Mouse (Mus musculus) kidney, postnatal 0 days (tissue): ENCODE measurements around the gene Zfp770. TPM values are rescaled to one million over a fixed set of nuclear protein-coding genes. Genes with fewer than 3 reads are reported as not detected.

Experiments
- ATAC-seq: fragments of 200-750 bp; cut with Nextera tagmentation; replicated peaks from 2 replicates; pipeline ENCODE4 v1.8.0; 2017; ENCODE audit warnings: low read depth, moderate number of reproducible peaks, moderate TSS enrichment, moderate library complexity; ENCODE audit not compliant: low FRiP score
- DNase-seq: peaks from one replicate; pipeline ENCODE4 v3.0.0-alpha.2; 2016; ENCODE audit warnings: low spot score
- H3K27ac ChIP-seq: fragments of 300-500 bp; sonication (generic); 2 replicates; pipeline ENCODE4 v1.5.1; 2014; ENCODE audit warnings: mild to moderate bottlenecking
- H3K27me3 ChIP-seq: fragments of 300-500 bp; sonication (generic); 2 replicates; pipeline ENCODE4 v1.6.1; 2014; ENCODE audit warnings: low read length, mixed read lengths; ENCODE audit not compliant: insufficient read depth
- H3K36me3 ChIP-seq: fragments of 300-500 bp; sonication (generic); 2 replicates; pipeline ENCODE4 v1.6.1; 2014; ENCODE audit warnings: low read length, mixed read lengths; ENCODE audit not compliant: insufficient read depth
- H3K4me1 ChIP-seq: fragments of 300-500 bp; sonication (generic); replicated peaks from 2 replicates; pipeline ENCODE4 v1.6.1; 2014; ENCODE audit warnings: antibody characterized with exemption, low read length, mixed read lengths; ENCODE audit not compliant: insufficient read depth
- H3K4me2 ChIP-seq: fragments of 300-500 bp; sonication (generic); 2 replicates; pipeline ENCODE4 v1.6.1; 2014; ENCODE audit warnings: mild to moderate bottlenecking, low read length, moderate library complexity, mixed read lengths
- H3K4me3 ChIP-seq: fragments of 300-500 bp; sonication (generic); replicated peaks from 2 replicates; pipeline ENCODE4 v1.5.1; 2014; ENCODE audit warnings: low read depth, low read length
- H3K9ac ChIP-seq: fragments of 300-500 bp; sonication (generic); 2 replicates; pipeline ENCODE4 v1.6.1; 2014; ENCODE audit warnings: low read depth, low read length
- H3K9me3 ChIP-seq: fragments of 300-500 bp; sonication (generic); replicated peaks from 2 replicates; pipeline ENCODE4 v1.6.1; 2016; ENCODE audit warnings: low read length, inconsistent platforms, mixed read lengths
- CTCF ChIP-seq: IDR thresholded peaks from 2 replicates; pipeline ENCODE4 v1.5.1; 2016; ENCODE audit warnings: antibody characterized with exemption, low read depth, mild to moderate bottlenecking, moderate library complexity
- WGBS: fragments of 180-500 bp; shearing (Covaris S2); extraction: QIAGEN DNeasy Blood & Tissue Kit; methylation state at CpG from one replicate; pipeline ENCODE4 v1.1.7; 2014; 5-methylcytosine and 5-hydroxymethylcytosine counted together
- polyA plus RNA-seq: library from polyadenylated mRNA; unstranded; fragments of >200 nt; fragmentation: Nextera tagmentation; extraction: Ambion mirVana; gene quantifications from 2 replicates; pipeline ENCODE4 v1.2.1, GENCODE M21; 2015

Zfp770 gene
- 4.6 and 4.9 TPM in 2 replicates for polyA plus RNA-seq

DNA sequence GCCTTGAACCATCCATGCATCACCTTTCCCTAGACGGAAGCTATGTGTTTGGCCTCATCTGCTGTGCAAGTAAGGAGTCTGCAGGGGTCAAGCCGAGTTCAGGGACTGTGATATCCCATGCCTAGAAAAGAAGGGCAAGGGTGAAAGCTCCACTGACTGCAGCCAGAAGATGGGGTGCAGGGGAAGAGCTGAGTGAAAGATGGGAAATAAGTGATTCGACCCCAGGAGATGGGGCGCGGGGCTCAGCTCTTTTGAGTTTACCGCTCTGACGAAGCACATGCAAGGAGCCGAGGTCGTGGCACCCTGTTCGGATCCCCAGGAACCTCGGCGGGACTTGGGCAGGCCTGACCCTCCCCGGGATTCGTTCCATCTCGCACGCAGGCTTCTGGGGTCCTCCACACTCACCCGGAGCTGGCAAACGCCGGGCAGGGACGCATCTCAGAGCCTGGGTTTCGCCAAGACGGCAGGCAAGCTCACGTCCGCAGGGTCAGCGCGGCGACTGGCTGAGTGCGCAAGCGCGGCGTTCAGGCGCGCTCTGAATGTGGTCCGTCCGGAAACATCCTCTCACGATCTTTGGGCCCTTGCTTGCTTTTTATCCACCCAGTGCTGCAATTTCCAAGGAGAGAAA is at the start of gene Zfp770:
Gene Zfp770, minus strand, starts transcription at position 538 of the 628 bp plus-strand sequence.
- no peaks in the 10 kb centered on the region for H3K9me3 ChIP-seq
- under 1% methylated on average over 36 of the region's 36 CpGs for WGBS
- peak within 1 kb of the TSS; percentile 81 for H3K4me3 ChIP-seq
- peak within 1 kb of the TSS; percentile 77 for H3K27ac ChIP-seq
- H3K27me3 ChIP-seq: no peaks in the 10 kb centered on the region
- ATAC-seq (peak; percentile 94), DNase-seq (peak; percentile 84)
- peak within 1 kb of the TSS; percentile 70 for H3K4me2 ChIP-seq
- H3K9ac ChIP-seq: peak within 1 kb of the TSS; percentile 90
- H3K4me1 ChIP-seq: 0 out of 2 replicates have a peak, but pooled peaks cover 8% of the 10 kb centered on the region
- no peak for TF ChIP-seq CTCF
- H3K36me3 ChIP-seq: peaks cover 13% of the 10 kb centered on the region; the same call in 1 of the 2 replicates

DNA sequence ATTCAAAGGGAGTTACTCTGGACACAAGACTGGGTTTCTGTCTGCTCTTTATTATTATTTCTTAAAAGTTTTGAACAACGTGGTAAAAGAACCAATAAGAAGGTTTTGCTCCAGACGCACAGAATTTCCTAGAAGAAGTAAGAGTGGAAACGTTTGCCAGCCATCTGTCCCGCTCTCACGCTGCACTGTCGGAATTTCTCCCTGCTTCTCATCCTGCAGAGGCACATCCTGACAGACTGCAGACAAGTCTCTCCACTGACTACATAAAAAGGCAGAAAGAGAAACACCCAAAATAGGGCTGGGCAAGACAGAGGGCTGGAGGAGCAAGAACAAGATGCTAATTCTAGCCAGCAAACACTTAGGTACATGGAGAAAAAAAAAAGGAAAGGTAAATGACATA is 48.2 kb upstream of the Zfp770 start:
- no peak for ATAC-seq
- TF ChIP-seq CTCF: no peak
- Histone ChIP-seq H3K36me3 (no peaks in the 10 kb centered on the region), H3K27ac (no peak overlapping the region), H3K9ac (no peak overlapping the region), H3K4me1 (no peaks in the 10 kb centered on the region), H3K9me3 (no peaks in the 10 kb centered on the region), H3K4me2 (no peak overlapping the region), H3K27me3 (no peaks in the 10 kb centered on the region), H3K4me3 (no peak overlapping the region)
- DNase-seq: no peak
- WGBS: 57% methylated on average over 6 of the region's 6 CpGs

DNA sequence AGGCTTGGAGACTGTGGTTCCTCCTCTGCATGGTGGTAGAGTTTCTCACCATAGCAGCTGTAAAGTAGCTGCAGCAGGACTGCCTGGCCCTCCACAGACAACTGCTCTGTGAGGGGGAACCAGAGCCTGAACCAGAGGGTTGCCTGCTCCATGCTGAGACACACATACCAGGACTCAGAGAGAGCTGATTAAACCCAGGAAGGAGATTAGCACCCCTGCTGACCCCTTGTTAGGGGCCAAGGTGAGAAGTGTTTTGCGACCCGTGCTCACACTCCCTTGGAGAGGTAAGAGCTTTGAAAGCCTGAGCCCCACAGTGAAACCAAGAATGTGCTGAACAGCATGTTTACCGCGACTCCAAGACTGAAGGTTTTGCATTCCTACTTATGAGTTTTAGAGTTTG is 36.4 kb upstream of the Zfp770 start:
- 18% methylated on average over 4 of the region's 4 CpGs for WGBS
- Histone ChIP-seq H3K4me1 (no peaks in the 10 kb centered on the region), H3K36me3 (no peaks in the 10 kb centered on the region), H3K9ac (no peak overlapping the region), H3K4me3 (no peak overlapping the region), H3K9me3 (no peaks in the 10 kb centered on the region), H3K27me3 (no peaks in the 10 kb centered on the region), H3K27ac (no peak overlapping the region), H3K4me2 (no peak overlapping the region)
- DNase-seq (no peak), ATAC-seq (no peak)
- no peak for TF ChIP-seq CTCF

DNA sequence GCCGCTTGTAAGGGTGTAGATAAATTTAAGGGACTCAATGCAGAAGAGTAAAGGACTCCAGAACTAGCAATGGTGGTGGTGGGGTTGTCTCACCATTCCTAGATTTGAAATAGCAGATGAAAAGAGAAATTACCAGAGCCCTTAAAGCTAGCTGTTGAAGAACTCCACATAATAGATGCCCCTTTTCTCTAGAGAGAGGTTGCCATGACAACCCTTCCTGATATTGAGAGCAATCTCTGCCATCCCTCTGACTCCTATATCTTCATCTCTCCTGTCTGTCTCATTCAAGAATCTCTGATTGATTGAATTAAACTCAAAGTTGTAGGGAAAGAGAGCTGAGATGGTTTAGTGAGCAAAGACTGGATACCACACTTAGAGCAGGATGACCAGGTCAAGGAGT is 35.3 kb upstream of the Zfp770 start:
- Histone ChIP-seq H3K9me3 (no peaks in the 10 kb centered on the region), H3K36me3 (no peaks in the 10 kb centered on the region), H3K27ac (no peak overlapping the region), H3K9ac (no peak overlapping the region), H3K4me3 (no peak overlapping the region), H3K27me3 (no peaks in the 10 kb centered on the region), H3K4me1 (no peaks in the 10 kb centered on the region), H3K4me2 (no peak overlapping the region)
- WGBS: 89% methylated on average over 1 of the region's 1 CpGs
- no peak for DNase-seq
- no peak for TF ChIP-seq CTCF
- ATAC-seq: no peak

DNA sequence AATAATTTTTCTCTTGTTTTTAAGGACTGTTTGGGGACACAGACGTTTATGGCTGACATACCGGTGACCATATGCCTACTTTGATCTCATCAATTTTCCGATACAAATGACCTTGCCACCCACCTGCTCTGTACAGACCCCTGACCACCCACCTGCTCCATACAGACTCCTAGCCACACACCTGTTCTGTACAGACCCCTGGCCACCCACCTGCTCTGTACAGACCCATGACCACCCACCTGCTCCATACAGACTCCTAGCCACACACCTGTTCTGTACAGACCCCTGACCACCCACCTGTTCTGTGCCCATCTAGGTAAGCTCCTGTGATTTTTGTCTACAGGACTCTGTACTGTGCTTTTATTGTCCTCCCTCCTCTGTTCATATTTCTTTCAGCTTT is 34.3 kb upstream of the Zfp770 start:
- Histone ChIP-seq H3K36me3 (no peaks in the 10 kb centered on the region), H3K9me3 (no peaks in the 10 kb centered on the region), H3K9ac (no peak overlapping the region), H3K27me3 (no peaks in the 10 kb centered on the region), H3K27ac (no peak overlapping the region), H3K4me2 (no peak overlapping the region), H3K4me3 (no peak overlapping the region), H3K4me1 (no peaks in the 10 kb centered on the region)
- ATAC-seq: no peak
- WGBS: 81% methylated on average over 3 of the region's 3 CpGs
- DNase-seq: no peak
- TF ChIP-seq CTCF: no peak

DNA sequence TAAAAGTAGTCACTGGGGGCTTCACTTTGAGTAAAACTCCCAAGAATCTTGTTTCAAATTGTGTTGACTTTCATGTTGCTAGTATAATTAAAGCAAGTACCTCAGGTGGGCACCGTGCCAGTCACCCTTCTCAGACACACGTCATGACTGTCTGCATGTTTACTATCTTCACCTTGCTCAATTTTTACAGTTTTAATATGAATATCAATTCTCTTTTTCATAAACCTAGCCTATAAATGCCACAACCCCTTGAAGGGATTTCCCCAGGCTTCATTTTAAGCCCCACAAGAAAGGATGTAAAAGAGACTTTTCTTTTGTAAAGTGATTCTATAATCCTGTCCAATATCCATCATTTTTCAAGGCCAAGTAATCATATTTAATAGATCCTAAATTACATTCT is 30.0 kb upstream of the Zfp770 start:
- DNase-seq (no peak), ATAC-seq (no peak)
- H3K9me3 ChIP-seq: no peaks in the 10 kb centered on the region
- H3K27me3 ChIP-seq: no peaks in the 10 kb centered on the region
- H3K9ac ChIP-seq: no peak overlapping the region
- H3K36me3 ChIP-seq: no peaks in the 10 kb centered on the region
- TF ChIP-seq CTCF: no peak
- no peaks in the 10 kb centered on the region for H3K4me1 ChIP-seq
- H3K4me2 ChIP-seq: no peak overlapping the region
- H3K4me3 ChIP-seq: no peak overlapping the region
- WGBS: 68% methylated on average over 2 of the region's 2 CpGs
- H3K27ac ChIP-seq: no peak overlapping the region

DNA sequence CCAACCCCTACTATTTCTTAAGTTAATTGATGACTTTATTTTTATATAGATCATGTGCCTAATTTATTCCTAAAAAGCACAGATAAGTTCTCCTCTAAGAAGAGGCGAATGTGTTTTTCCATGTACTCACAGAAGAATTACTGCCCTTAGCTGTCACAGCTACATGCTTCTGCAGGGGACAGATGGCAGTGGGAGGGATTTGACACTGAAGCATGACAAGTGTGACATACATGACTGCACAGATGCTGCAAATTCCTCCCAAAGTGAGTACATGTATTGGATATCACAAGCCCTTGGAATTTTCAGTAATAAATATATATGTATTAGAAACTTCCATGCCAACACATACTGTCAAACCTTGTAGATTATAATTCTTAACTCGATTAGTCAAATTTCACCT is 27.4 kb upstream of the Zfp770 start:
- H3K9me3 ChIP-seq: no peaks in the 10 kb centered on the region
- H3K27me3 ChIP-seq: no peaks in the 10 kb centered on the region
- H3K4me2 ChIP-seq: no peak overlapping the region
- no peak overlapping the region for H3K9ac ChIP-seq
- H3K4me1 ChIP-seq: no peaks in the 10 kb centered on the region
- WGBS: 68% methylated on average over 2 of the region's 2 CpGs
- DNase-seq: no peak
- no peak overlapping the region for H3K27ac ChIP-seq
- no peak for TF ChIP-seq CTCF
- H3K4me3 ChIP-seq: no peak overlapping the region
- no peak for ATAC-seq
- no peaks in the 10 kb centered on the region for H3K36me3 ChIP-seq
